Mouse (Mus musculus) midbrain, embryonic 12.5 days (tissue): ENCODE measurements at regions not wholly inside any gene's neighbourhood (a gene's known extent, or its start where the extent isn't known, plus 50 kb on each side); places are given as distances from the start of the nearest gene placed in this dataset.

Source experiments
- ATAC-seq: fragments of 200-750 bp; cut with Nextera tagmentation; 2 replicates; pipeline ENCODE4 v1.8.0; 2017; ENCODE audit warnings: low read depth, moderate TSS enrichment, moderate library complexity; ENCODE audit not compliant: low FRiP score
- H3K27ac ChIP-seq: fragments of 300-500 bp; sonication (generic); replicated peaks from 2 replicates; pipeline ENCODE4 v1.5.1; 2016; ENCODE audit warnings: mild to moderate bottlenecking
- H3K27me3 ChIP-seq: fragments of 300-500 bp; sonication (generic); 2 replicates; pipeline ENCODE4 v1.6.1; 2016; ENCODE audit warnings: mild to moderate bottlenecking
- H3K36me3 ChIP-seq: fragments of 300-500 bp; sonication (generic); 2 replicates; pipeline ENCODE4 v1.6.1; 2016
- H3K4me1 ChIP-seq: fragments of 300-500 bp; sonication (generic); 2 replicates; pipeline ENCODE4 v1.6.1; 2016
- H3K4me2 ChIP-seq: fragments of 300-500 bp; sonication (generic); replicated peaks from 2 replicates; pipeline ENCODE4 v1.6.1; 2016; ENCODE audit warnings: mild to moderate bottlenecking, moderate library complexity
- H3K4me3 ChIP-seq: fragments of 300-500 bp; sonication (generic); 2 replicates; pipeline ENCODE4 v1.5.1; 2016; ENCODE audit warnings: mild to moderate bottlenecking
- H3K9ac ChIP-seq: fragments of 300-500 bp; sonication (generic); replicated peaks from 2 replicates; pipeline ENCODE4 v1.6.1; 2016; ENCODE audit warnings: mild to moderate bottlenecking, moderate library complexity
- H3K9me3 ChIP-seq: fragments of 300-500 bp; sonication (generic); 2 replicates; pipeline ENCODE4 v1.6.1; 2016; ENCODE audit warnings: mild to moderate bottlenecking
- WGBS: fragments of 180-500 bp; shearing (Covaris S2); methylation state at CpG from one replicate; pipeline ENCODE4 v1.1.7; 2016; 5-methylcytosine and 5-hydroxymethylcytosine counted together

DNA sequence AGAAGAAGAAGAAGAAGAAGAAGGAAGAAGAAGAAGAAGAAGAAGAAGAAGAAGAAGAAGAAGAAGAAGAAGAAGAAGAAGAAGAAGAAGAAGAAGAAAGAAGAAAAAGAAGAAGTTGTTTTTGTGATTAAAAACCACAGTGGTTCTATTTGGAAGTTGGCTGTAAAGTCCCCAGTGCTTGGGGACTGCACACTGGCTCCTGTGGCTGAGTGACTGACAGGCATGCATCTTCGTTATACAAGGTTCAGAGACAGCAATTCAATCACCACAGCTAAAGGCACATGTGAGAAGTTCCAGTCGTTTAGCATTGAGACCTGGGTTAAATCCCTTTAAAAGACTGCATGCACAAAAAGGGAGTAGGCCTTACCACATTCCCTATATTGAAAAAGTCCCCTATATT, 93.1 kb upstream of the Arhgap28 start:
- H3K27ac ChIP-seq = no peak overlapping the region
- no peaks in the 10 kb centered on the region for H3K9me3 ChIP-seq
- no peak overlapping the region for H3K4me2 ChIP-seq
- WGBS = 52% methylated on average over 2 of the region's 2 CpGs
- ATAC-seq = no peak
- H3K4me1 ChIP-seq = no peaks in the 10 kb centered on the region
- H3K9ac ChIP-seq = no peak overlapping the region
- no peaks in the 10 kb centered on the region for H3K27me3 ChIP-seq
- H3K36me3 ChIP-seq = no peaks in the 10 kb centered on the region
- H3K4me3 ChIP-seq = no peak overlapping the region

DNA sequence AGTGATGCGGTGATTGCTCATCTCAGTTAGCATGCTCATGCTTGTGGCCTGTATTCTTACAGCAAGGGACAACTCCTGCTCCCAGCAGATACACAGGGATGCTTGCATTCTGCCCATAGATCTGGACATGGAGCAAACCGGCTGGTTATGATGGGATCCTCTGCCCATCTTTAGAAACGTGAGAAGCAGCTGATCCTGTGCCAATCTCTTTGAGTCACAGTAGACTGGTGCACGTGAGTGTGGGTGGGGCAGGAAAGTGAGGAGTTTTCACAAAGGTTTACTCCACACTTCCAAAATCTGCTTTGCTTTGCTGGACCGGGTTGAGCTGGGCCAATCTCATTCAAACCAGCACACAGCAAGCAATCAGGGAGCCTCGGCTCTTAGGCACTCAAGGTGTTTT, 93.5 kb upstream of the Arhgap28 start:
- Histone ChIP-seq H3K4me1 (no peaks in the 10 kb centered on the region), H3K4me3 (no peak overlapping the region), H3K27me3 (no peaks in the 10 kb centered on the region), H3K4me2 (no peak overlapping the region), H3K9me3 (no peaks in the 10 kb centered on the region), H3K27ac (no peak overlapping the region), H3K9ac (no peak overlapping the region), H3K36me3 (no peaks in the 10 kb centered on the region)
- WGBS = 81% methylated on average over 6 of the region's 6 CpGs
- ATAC-seq = no peak

DNA sequence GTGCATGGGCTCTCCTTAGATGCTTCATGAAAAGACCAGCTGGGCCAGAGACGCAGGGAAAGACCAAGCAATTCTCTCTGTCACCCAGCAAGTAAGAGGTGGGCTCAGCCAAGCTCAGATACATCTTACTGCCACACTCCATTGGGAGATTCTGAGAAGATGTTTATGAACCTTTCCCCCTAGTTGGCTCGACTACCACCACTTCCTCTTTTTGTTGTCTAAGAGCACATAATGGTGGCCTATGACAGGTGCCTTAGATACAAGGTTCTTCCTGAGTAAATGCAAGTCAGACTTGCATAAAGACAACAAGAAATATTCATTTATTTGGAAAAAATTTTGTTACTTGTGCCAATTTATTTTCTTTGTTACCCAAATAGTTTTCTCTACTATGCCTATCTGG, 96.2 kb upstream of the Arhgap28 start:
- Histone ChIP-seq H3K27ac (no peak overlapping the region), H3K9me3 (no peaks in the 10 kb centered on the region), H3K27me3 (no peaks in the 10 kb centered on the region), H3K4me3 (no peak overlapping the region), H3K4me1 (no peaks in the 10 kb centered on the region), H3K9ac (no peak overlapping the region), H3K4me2 (no peak overlapping the region), H3K36me3 (no peaks in the 10 kb centered on the region)
- 74% methylated on average over 2 of the region's 2 CpGs for WGBS
- ATAC-seq = no peak

DNA sequence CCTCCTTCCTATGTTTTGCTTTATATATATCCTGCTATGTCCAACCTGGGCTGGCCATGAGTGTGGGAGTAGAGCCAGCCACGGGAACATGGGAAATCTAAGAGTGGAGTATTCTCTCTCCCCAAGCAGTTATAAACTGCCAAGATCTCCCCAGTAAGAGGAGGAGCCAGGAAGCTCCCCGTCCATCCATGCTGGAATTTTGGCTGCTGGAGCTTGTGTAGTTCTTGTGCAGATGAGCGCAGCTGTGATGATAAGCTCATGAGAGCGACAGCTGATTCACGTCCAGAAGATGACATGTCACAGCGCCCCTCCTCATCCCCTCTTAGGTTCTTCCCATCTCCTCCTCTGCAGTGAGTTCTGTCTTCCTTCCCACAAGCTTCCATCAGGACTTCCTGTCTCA, 99.4 kb upstream of the Arhgap28 start:
- no peak for ATAC-seq
- 88% methylated on average over 6 of the region's 6 CpGs for WGBS
- Histone ChIP-seq H3K4me3 (no peak overlapping the region), H3K27ac (no peak overlapping the region), H3K4me1 (no peaks in the 10 kb centered on the region), H3K9me3 (no peaks in the 10 kb centered on the region), H3K36me3 (no peaks in the 10 kb centered on the region), H3K4me2 (no peak overlapping the region), H3K27me3 (no peaks in the 10 kb centered on the region), H3K9ac (no peak overlapping the region)

DNA sequence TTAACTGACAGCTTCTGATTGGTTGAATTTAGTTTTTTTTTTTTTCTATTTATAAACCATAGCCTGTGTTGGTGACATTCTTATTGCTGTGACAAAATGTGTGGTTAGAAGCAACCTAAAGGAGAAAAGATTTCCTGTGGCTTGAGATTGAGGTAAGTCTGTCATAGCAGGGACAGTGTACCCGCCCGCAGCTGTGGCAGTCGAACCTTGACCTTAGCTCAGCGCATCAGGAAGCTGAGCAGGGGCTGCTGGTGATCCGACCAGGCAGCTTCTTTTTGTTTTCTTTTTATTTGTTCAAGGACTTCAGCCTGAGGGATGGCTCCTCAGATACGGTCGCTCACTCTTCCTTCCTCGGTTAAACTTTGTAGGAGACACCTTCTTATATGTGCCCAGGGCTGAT, 102.4 kb upstream of the Arhgap28 start:
- no peaks in the 10 kb centered on the region for H3K27me3 ChIP-seq
- H3K9me3 ChIP-seq = no peaks in the 10 kb centered on the region
- no peak for ATAC-seq
- no peak overlapping the region for H3K4me2 ChIP-seq
- H3K4me1 ChIP-seq = no peaks in the 10 kb centered on the region
- WGBS = 64% methylated on average over 8 of the region's 8 CpGs
- H3K36me3 ChIP-seq = no peaks in the 10 kb centered on the region
- no peak overlapping the region for H3K4me3 ChIP-seq
- no peak overlapping the region for H3K9ac ChIP-seq
- no peak overlapping the region for H3K27ac ChIP-seq

DNA sequence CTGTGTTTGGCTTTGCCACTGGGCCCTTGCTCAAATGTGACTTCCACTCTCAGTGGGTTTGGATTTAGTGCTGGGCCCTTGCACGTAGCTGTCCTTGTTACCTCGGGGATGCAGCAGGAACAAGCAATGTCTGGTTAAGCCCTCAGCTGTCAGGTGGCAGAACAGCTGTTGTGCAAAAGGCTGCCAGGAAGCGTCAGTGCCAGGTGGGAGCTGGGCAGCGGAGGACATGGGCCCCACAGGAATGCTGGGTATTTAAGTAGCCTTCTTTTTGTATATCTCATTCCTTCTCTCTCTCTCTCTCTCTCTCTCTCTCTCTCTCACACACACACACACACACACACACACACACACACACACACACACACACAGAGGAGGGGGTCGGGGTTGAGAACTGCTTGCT, 104.0 kb upstream of the Arhgap28 start:
- Histone ChIP-seq H3K36me3 (no peaks in the 10 kb centered on the region), H3K9me3 (no peaks in the 10 kb centered on the region), H3K9ac (no peak overlapping the region), H3K4me3 (no peak overlapping the region), H3K27ac (no peak overlapping the region), H3K4me1 (no peaks in the 10 kb centered on the region), H3K27me3 (no peaks in the 10 kb centered on the region), H3K4me2 (no peak overlapping the region)
- 85% methylated on average over 5 of the region's 5 CpGs for WGBS
- ATAC-seq = no peak

DNA sequence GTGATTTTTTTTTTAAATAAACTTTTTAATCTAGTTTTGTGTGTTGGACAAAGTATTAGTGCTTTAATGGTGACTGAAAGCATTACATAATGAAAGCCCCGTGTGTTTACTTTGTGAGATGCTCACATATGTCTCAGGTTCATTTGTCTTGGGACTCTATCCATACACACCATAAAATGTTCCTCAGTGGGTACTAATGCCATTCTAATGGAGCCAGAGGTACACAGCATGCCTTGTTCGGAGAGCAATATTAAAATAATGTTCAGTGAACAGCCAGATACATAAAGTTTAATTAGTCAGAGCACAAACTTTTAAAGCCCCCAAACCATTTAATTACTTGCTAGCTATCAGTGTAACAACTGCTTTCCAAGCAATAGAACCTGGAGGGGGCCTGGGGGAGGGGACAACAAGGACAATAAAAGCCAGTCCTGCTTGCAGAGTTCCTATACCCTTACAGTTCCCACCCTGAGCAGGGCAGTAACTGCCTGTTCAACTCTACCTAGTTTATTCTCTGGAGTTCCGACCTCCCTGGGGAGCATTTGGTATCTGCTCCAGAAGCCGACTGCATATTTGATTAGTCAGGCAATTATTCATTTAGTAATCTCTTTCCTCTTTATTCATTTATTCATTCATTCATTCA, 108.0 kb upstream of the Arhgap28 start:
- WGBS = 85% methylated on average over 4 of the region's 4 CpGs
- H3K9me3 ChIP-seq = no peaks in the 10 kb centered on the region

DNA sequence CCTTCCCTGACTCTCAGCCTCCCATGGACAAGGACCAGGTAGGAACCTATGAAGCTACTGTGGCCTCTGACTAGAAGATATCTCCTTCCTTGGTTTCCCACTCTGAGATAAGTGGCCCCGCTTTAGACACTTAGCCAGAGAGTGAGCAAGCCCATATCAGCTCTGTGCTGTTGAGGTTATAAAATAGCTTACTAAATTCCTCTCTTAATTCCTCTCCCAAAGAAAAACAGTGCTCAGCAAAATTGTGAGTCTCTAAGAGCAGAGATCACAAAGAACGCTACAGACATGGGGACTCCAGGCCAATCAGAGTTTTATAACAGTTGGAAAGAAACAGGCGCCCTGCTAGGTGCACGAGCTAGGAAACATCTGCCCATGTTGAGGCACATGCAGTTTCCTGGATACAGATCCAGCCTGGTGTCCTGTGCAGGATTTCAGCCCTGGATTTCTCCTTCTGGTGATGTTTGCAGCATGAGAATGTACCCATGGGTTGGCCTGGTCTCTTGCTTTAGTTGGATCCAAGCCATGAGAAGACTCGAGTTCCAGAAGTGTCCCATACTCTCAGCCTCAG, 108.9 kb upstream of the Arhgap28 start:
- WGBS = 79% methylated on average over 5 of the region's 5 CpGs
- Histone ChIP-seq H3K27ac (no peak overlapping the region), H3K9ac (no peak overlapping the region), H3K4me3 (no peak overlapping the region), H3K4me1 (no peaks in the 10 kb centered on the region), H3K36me3 (no peaks in the 10 kb centered on the region), H3K9me3 (no peaks in the 10 kb centered on the region), H3K27me3 (no peaks in the 10 kb centered on the region), H3K4me2 (no peak overlapping the region)
- ATAC-seq = no peak

More for the DNA sequence above, 108.0 kb upstream of the Arhgap28 start:
- Histone ChIP-seq H3K4me1 (no peaks in the 10 kb centered on the region), H3K27me3 (no peaks in the 10 kb centered on the region), H3K4me2 (no peak overlapping the region), H3K9ac (no peak overlapping the region), H3K27ac (no peak overlapping the region), H3K4me3 (no peak overlapping the region), H3K36me3 (no peaks in the 10 kb centered on the region)
- ATAC-seq = no peak

DNA sequence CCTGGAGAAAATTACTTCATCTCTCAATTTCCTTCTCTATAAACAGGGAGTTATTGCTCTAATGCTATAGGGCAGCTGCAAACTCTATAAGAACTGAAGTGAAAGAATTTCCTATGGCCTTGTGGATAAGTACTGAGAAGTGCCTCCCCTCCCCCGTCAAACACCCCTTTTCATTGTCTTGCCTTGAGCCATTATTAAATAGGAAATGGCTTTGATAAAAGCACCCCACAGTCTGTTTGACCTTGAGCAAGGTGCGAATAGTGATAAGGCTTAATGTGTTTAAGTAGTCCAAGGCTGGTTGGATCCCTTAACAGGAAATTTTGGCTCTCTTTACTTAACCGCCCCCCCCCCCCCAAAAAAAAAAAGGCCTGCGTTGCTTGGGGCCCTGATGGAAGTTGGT, 111.7 kb upstream of the Arhgap28 start:
- 80% methylated on average over 4 of the region's 4 CpGs for WGBS
- H3K4me1 ChIP-seq = no peaks in the 10 kb centered on the region
- H3K4me2 ChIP-seq = no peak overlapping the region
- no peak overlapping the region for H3K9ac ChIP-seq
- H3K27me3 ChIP-seq = no peaks in the 10 kb centered on the region
- no peaks in the 10 kb centered on the region for H3K9me3 ChIP-seq
- H3K4me3 ChIP-seq = no peak overlapping the region
- ATAC-seq = no peak
- H3K36me3 ChIP-seq = no peaks in the 10 kb centered on the region
- H3K27ac ChIP-seq = no peak overlapping the region

DNA sequence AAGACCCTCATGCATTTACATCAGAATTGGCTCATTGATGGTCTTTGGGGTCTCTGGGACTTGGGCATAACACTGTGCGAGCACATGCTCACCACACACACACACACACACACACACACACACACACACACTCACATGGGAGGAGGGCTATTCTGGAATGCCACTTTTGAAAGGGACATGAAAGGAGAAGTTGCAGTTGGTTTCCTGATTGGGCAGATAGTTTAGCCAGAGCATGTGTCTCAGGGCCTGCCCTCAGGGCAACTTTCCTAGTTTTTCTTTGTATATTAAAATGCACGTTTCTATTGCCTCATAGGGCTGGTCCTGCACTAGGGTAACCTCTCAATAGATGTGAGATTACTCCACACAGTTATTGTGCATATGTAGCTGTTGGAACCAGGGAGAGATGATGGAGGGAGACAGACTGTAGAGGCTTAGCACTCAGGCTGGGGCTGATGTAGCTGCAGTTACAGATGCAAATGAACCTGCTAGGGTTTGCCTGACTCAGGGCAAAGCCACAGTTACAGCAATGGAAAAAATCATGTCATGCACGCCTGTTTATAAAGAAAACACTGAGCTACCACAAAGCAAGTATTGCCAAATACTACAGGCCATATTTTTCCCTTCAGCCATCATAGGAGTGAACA, 115.3 kb upstream of the Arhgap28 start:
- Histone ChIP-seq H3K9me3 (no peaks in the 10 kb centered on the region), H3K27me3 (no peaks in the 10 kb centered on the region), H3K27ac (no peak overlapping the region), H3K4me1 (no peaks in the 10 kb centered on the region), H3K36me3 (no peaks in the 10 kb centered on the region), H3K4me3 (no peak overlapping the region), H3K9ac (no peak overlapping the region), H3K4me2 (no peak overlapping the region)
- WGBS = 62% methylated on average over 3 of the region's 3 CpGs
- peak; percentile 49; the same call in 1 of the 2 replicates for ATAC-seq

DNA sequence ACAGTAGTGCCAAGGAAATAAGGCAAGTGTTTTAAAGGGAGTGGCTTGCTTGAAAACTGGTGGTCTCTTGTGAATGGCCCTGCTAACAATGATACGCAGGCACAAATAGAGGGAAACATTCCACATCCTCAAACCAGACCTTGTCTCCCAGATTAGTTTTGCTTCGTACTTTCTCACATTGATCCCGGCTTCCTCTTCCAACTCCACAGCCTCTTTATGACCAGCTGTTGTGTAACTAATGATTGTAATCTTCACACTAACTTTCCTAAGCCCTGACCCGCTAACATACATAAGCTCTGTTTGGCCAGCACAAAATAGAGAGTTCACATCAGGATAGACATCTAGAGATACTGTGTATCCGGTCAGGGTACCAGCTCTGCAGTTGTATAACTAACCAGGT, 116.3 kb upstream of the Arhgap28 start:
- ATAC-seq = no peak
- H3K27me3 ChIP-seq = no peaks in the 10 kb centered on the region
- H3K4me3 ChIP-seq = no peak overlapping the region
- H3K9me3 ChIP-seq = no peaks in the 10 kb centered on the region
- H3K4me1 ChIP-seq = no peaks in the 10 kb centered on the region
- WGBS = 88% methylated on average over 5 of the region's 5 CpGs
- no peak overlapping the region for H3K27ac ChIP-seq
- H3K36me3 ChIP-seq = no peaks in the 10 kb centered on the region
- no peak overlapping the region for H3K9ac ChIP-seq
- H3K4me2 ChIP-seq = no peak overlapping the region

DNA sequence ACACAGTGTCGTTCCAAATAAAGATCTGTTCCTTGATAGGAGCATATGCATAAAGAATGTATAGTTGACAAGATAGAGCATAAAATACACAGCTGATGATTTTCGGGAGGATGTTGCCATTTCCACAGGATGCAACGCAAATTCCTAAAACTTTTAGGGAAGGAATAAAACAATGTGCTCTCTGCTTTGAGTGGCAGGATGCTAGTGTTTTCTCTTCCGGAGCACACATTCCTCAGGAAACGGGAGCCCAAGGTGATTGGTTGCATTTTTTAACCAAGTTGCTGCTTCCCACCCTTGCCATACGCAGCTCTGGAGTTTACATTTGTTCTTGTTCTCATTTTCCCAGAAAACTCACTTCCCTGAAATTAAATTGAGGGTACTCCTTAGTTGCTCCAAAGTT, 116.8 kb upstream of the Arhgap28 start:
- WGBS = 90% methylated on average over 6 of the region's 6 CpGs
- no peak overlapping the region for H3K27ac ChIP-seq
- no peak overlapping the region for H3K4me2 ChIP-seq
- no peaks in the 10 kb centered on the region for H3K9me3 ChIP-seq
- no peak overlapping the region for H3K4me3 ChIP-seq
- H3K36me3 ChIP-seq = no peaks in the 10 kb centered on the region
- no peaks in the 10 kb centered on the region for H3K4me1 ChIP-seq
- no peak overlapping the region for H3K9ac ChIP-seq
- no peaks in the 10 kb centered on the region for H3K27me3 ChIP-seq
- ATAC-seq = no peak

DNA sequence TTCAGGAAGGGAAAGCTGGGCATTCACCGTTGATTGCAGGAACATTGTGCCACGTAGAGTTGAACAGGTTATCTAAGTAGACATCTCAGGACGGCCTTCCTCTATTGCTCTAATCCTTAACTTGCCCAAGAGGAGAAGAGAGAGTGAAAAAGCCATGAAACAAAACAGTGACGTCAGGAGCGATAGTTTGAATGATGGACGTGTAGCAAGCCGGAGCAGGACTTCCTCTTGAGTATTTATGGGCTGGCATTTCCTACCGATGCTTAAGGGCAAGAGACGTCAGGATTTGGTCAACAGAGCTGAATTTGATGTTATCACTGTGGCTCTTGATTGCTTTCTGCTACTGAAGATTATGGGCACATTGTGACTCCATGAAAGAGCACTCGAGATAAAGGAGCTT, 130.5 kb upstream of the Arhgap28 start:
- no peak for ATAC-seq
- WGBS = 85% methylated on average over 10 of the region's 10 CpGs
- no peaks in the 10 kb centered on the region for H3K4me1 ChIP-seq
- H3K27ac ChIP-seq = no peak overlapping the region
- H3K9ac ChIP-seq = no peak overlapping the region
- H3K4me3 ChIP-seq = no peak overlapping the region
- no peaks in the 10 kb centered on the region for H3K36me3 ChIP-seq
- H3K27me3 ChIP-seq = no peaks in the 10 kb centered on the region
- no peak overlapping the region for H3K4me2 ChIP-seq
- no peaks in the 10 kb centered on the region for H3K9me3 ChIP-seq
